Mouse (Mus musculus) lung, embryonic 14.5 days (tissue): ENCODE measurements around the gene Tmem150a. TPM values are rescaled to one million over a fixed set of nuclear protein-coding genes. Genes with fewer than 3 reads are reported as not detected.

ENCODE experiments used
- ATAC-seq: fragments of 200-750 bp; cut with Nextera tagmentation; 2 replicates; pipeline ENCODE4 v1.8.0; 2017; ENCODE audit warnings: mild to moderate bottlenecking, moderate TSS enrichment, moderate library complexity; ENCODE audit not compliant: insufficient read depth
- DNase-seq: peaks from one replicate; pipeline ENCODE4 v3.0.0-alpha.2; 2015
- H3K27ac ChIP-seq: fragments of 300-500 bp; sonication (generic); 2 replicates; pipeline ENCODE4 v1.5.1; 2014; ENCODE audit warnings: low read depth, mild to moderate bottlenecking, moderate library complexity
- H3K27me3 ChIP-seq: fragments of 300-500 bp; sonication (generic); 2 replicates; pipeline ENCODE4 v1.6.1; 2014; ENCODE audit warnings: low read length, control low read depth; ENCODE audit not compliant: insufficient read depth
- H3K36me3 ChIP-seq: fragments of 300-500 bp; sonication (generic); 2 replicates; pipeline ENCODE4 v1.6.1; 2014; ENCODE audit warnings: control low read depth; ENCODE audit not compliant: insufficient read depth
- H3K4me1 ChIP-seq: fragments of 300-500 bp; sonication (generic); 2 replicates; pipeline ENCODE4 v1.6.1; 2014; ENCODE audit warnings: antibody characterized with exemption, control low read depth; ENCODE audit not compliant: insufficient read depth
- H3K4me2 ChIP-seq: fragments of 300-500 bp; sonication (generic); 2 replicates; pipeline ENCODE4 v1.6.1; 2014; ENCODE audit warnings: mild to moderate bottlenecking
- H3K4me3 ChIP-seq: fragments of 300-500 bp; sonication (generic); 2 replicates; pipeline ENCODE4 v1.5.1; 2014; ENCODE audit warnings: low read depth, low read length
- H3K9ac ChIP-seq: fragments of 300-500 bp; sonication (generic); 2 replicates; pipeline ENCODE4 v1.6.1; 2014
- H3K9me3 ChIP-seq: fragments of 300-500 bp; sonication (generic); 2 replicates; pipeline ENCODE4 v1.6.1; 2016; ENCODE audit warnings: low read depth, low read length, control low read depth
- CTCF ChIP-seq: IDR thresholded peaks from 2 replicates; pipeline ENCODE4 v1.5.1; 2016; ENCODE audit warnings: antibody characterized with exemption, low read depth
- WGBS: fragments of 180-500 bp; shearing (Covaris S2); extraction: QIAGEN DNeasy Blood & Tissue Kit; methylation state at CpG from one replicate; pipeline ENCODE4 v1.1.7; 2014; 5-methylcytosine and 5-hydroxymethylcytosine counted together
- polyA plus RNA-seq: library from polyadenylated mRNA; unstranded; fragments of >200 nt; fragmentation: Nextera tagmentation; extraction: Ambion mirVana; gene quantifications from 2 replicates; pipeline ENCODE4 v1.2.1, GENCODE M21; 2014

The Tmem150a gene
- 10.3 and 10.4 TPM in 2 replicates for polyA plus RNA-seq

DNA sequence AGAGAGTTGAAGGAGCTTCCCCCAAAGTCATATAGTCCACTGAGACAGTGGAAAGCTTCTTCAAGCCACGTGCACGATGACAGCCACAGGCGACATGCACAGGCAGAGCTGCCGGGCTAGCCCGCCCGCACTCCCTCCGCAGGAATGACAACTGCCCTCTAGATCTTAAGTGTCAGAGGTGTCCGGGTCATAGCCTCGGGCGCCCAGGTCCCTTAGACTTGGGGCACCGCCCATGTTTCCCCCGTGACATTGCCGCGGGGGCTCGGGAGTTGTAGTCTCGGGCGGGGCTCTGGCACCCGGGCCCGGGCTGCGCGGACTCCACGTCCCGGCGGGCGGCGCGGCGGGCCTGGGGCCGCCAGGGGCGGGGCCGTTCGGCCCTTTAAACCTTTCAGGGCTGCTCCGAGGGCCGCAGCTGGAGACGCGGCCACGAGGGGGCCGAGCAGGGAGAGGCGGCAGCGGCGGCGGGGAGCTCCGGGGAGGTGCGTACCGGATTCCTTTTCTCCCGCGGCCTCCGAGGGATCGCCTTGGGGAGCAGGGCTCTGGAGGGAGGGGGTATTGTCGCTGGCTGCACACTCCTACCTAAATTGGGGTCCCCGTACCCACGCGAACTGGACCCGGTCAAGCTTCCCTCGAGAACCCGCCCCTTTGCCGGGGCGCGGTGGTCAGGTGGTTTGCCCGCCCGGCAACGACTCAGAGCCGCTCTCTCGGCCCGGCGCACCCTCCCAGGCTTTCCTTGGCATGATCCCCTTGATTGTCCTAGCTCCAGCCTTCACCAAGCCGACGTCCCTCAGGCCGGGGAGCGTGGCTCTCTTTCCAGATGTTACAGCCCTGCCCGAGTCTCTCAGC, at the start of gene Tmem150a:
Tmem150a (plus strand) TSS at position 382 of the 846 bp plus-strand sequence.
- peak; percentile 92 for ATAC-seq
- no peaks in the 10 kb centered on the region for H3K9me3 ChIP-seq
- no peak within 1 kb of the TSS for H3K27ac ChIP-seq

DNA sequence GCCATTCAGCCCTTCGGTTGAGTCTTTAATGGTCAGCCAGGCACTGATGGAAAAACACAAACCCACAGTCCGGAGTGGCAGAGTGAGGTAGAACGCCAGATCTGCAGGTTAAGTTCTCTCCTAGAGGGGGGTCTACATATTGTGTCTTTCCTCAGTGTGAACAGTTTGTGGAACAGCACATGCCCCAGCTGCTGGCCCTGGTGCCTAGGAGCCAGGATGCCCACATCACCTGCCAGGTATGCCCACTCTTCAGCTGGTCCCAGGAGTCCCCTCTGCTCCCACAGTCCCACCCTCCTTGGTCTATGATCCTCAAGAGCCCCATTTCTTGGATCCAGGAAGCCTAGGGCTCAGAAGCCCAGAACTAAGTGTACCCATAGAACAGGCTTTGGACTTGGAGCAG, 43.0 kb upstream of the Tmem150a start:
- no peak for DNase-seq
- H3K4me3 ChIP-seq = no peak overlapping the region
- no peaks in the 10 kb centered on the region for H3K4me1 ChIP-seq
- no peak for TF ChIP-seq CTCF
- H3K9me3 ChIP-seq = no peaks in the 10 kb centered on the region
- ATAC-seq = no peak
- H3K4me2 ChIP-seq = no peak overlapping the region
- no peaks in the 10 kb centered on the region for H3K27me3 ChIP-seq
- H3K27ac ChIP-seq = no peak overlapping the region
- no peak overlapping the region for H3K9ac ChIP-seq
- 89% methylated on average over 3 of the region's 3 CpGs for WGBS
- H3K36me3 ChIP-seq = peaks cover 25% of the 10 kb centered on the region

More for the DNA sequence above, at the start of gene Tmem150a:
- WGBS = under 1% methylated on average over 70 of the region's 71 CpGs
- H3K27me3 ChIP-seq = no peaks in the 10 kb centered on the region
- peak within 1 kb of the TSS; percentile 60 for H3K9ac ChIP-seq
- peaks cover 35% of the 10 kb centered on the region for H3K36me3 ChIP-seq
- peak within 1 kb of the TSS; percentile 95 for H3K4me2 ChIP-seq
- H3K4me3 ChIP-seq = peak within 1 kb of the TSS; percentile 61
- DNase-seq = peak; percentile 90
- TF ChIP-seq CTCF = peak; percentile 53
- H3K4me1 ChIP-seq = peaks cover 6% of the 10 kb centered on the region; the same call in 1 of the 2 replicates

DNA sequence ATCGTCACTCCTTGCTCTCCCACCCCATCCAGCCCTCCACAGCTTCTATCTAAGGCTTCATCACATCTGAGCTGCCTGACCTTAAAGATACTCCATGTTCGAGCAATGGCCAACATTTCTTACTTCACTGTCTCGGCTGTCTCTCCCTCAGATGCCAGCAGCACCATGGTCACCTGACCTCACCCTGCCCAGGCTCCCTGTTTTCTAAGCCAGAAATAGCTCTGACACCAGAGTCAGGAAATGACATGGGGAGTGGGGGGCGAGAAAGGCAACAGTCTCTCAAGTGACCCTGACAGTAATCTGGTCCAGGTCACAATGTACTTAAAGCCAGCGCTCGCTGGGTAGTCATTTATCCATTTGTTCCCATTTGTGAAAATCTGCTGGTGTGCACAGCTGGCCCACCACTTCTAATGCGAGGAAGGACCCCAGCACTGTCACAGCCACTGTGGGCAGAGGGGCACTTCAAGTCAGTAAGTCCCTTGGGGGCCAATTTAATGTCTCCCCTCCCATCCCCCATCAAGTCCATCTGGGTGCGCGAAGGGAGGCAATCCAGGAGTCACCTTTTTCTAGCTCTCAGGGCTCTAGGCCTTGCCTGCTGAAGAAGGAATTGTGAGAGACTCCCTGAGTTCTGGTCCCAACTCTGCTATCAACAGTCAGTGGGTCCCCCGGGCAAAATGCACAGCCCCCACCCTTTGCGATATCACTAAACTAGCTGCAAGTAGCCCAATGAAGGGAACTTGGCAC, 42.0 kb upstream of the Tmem150a start:
- Histone ChIP-seq H3K36me3 (peaks cover 35% of the 10 kb centered on the region), H3K4me2 (no peak overlapping the region), H3K27ac (no peak overlapping the region), H3K9me3 (no peaks in the 10 kb centered on the region), H3K4me1 (no peaks in the 10 kb centered on the region), H3K27me3 (no peaks in the 10 kb centered on the region), H3K9ac (no peak overlapping the region), H3K4me3 (no peak overlapping the region)
- ATAC-seq (no peak), DNase-seq (no peak)
- no peak for TF ChIP-seq CTCF
- 84% methylated on average over 11 of the region's 11 CpGs for WGBS

GRCm38 (mm10) chr6:72315384-72315783, 39.9 kb upstream of the Tmem150a start:
- H3K4me3 ChIP-seq = no peak overlapping the region
- DNase-seq (no peak), ATAC-seq (no peak)
- WGBS = 72% methylated on average over 2 of the region's 2 CpGs
- no peak overlapping the region for H3K27ac ChIP-seq
- H3K36me3 ChIP-seq = peaks cover 55% of the 10 kb centered on the region
- no peaks in the 10 kb centered on the region for H3K4me1 ChIP-seq
- TF ChIP-seq CTCF = no peak
- H3K9me3 ChIP-seq = no peaks in the 10 kb centered on the region
- no peaks in the 10 kb centered on the region for H3K27me3 ChIP-seq
- H3K9ac ChIP-seq = no peak overlapping the region
- H3K4me2 ChIP-seq = no peak overlapping the region

GRCm38 (mm10) chr6:72316044-72316443, 39.2 kb upstream of the Tmem150a start:
- Histone ChIP-seq H3K9me3 (no peaks in the 10 kb centered on the region), H3K27ac (no peak overlapping the region), H3K4me3 (no peak overlapping the region), H3K4me1 (no peaks in the 10 kb centered on the region), H3K36me3 (peaks cover 62% of the 10 kb centered on the region), H3K27me3 (no peaks in the 10 kb centered on the region), H3K9ac (no peak overlapping the region), H3K4me2 (no peak overlapping the region)
- ATAC-seq (0 out of 2 replicates have a peak, but pooled peaks have one; percentile 55), DNase-seq (peak; percentile 57)
- no peak for TF ChIP-seq CTCF
- 74% methylated on average over 1 of the region's 1 CpGs for WGBS

DNA sequence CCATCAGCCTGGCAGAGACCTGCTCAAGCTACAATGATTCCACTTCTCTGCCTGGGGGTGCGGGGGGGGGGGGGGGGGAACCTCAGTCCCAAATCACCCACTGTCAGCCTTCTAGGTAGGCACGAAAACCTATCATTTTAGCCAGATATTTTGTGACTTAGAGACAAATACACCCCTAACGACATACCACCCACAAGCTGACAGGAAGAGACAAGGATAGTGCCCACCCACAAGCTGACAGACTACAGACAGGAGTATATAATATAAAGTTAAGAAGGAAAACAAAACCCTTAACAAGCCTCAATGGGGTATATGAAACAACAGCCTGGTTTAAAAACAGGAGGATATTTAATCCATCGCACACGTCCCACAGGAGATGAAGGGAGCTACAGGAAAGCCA, 36.8 kb upstream of the Tmem150a start:
- H3K9ac ChIP-seq = no peak overlapping the region
- H3K4me2 ChIP-seq = no peak overlapping the region
- DNase-seq = no peak
- no peak for ATAC-seq
- no peak overlapping the region for H3K27ac ChIP-seq
- WGBS = 88% methylated on average over 4 of the region's 5 CpGs
- H3K4me1 ChIP-seq = no peaks in the 10 kb centered on the region
- no peak for TF ChIP-seq CTCF
- H3K36me3 ChIP-seq = peaks cover 77% of the 10 kb centered on the region
- no peaks in the 10 kb centered on the region for H3K27me3 ChIP-seq
- no peak overlapping the region for H3K4me3 ChIP-seq
- no peaks in the 10 kb centered on the region for H3K9me3 ChIP-seq

DNA sequence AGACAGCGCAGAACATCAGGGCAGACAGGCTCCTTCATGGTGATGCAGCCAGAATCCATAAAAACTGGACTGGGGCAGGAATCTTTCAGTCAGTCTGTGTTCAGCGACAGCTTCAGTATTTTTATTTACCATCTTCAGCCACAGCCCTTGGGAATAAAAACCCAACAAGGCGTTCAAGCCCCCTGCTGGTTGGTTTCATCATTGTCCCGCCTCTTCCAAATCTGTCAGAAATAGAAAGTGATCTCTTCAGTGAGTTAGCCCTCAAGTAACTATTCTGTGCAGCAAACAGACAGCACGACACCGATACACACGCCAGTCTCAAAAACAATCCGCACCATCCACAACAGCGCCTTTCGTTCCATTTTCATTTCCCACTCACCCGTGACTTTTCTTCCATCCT, 36.2 kb upstream of the Tmem150a start:
- Histone ChIP-seq H3K9me3 (no peaks in the 10 kb centered on the region), H3K4me2 (no peak overlapping the region), H3K4me3 (no peak overlapping the region), H3K27ac (no peak overlapping the region), H3K36me3 (peaks cover 83% of the 10 kb centered on the region), H3K27me3 (no peaks in the 10 kb centered on the region), H3K4me1 (no peaks in the 10 kb centered on the region), H3K9ac (no peak overlapping the region)
- DNase-seq = peak; percentile 85
- 76% methylated on average over 11 of the region's 11 CpGs for whole genome bisulfite sequencing
- no peak for ATAC-seq
- TF ChIP-seq CTCF = peak; percentile 75
